Mouse (Mus musculus): ENCODE measurements around the gene Ccl11.

DNA sequence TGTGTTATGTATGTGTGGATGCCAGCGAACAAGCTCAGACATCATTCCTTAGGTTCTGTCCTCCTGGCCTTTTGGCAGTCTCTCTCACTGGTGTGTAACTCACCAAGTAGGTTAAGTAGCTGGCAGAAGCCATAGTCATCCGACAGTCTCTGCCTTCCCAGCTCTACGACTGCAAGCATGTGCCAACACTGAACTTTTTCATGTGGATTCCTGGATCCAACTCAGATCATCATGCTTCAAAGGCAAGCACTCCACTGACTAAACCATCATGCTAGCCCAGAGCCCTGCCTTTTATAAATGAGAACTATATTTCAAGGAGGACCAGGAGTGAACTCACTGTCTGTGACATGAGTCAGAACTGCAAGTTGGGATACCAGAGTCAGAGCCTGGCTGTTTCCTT is 16.1 kb downstream of the Ccl11 start:
- TF ChIP-seq CTCF (IDR thresholded peaks at IDR 0.05; ENCODE audit: insufficient read depth, low read length) (no peak), POLR2A (IDR thresholded peaks at IDR 0.05; ENCODE audit: borderline replicate concordance, extremely low read depth, low read depth, low read length) (no peak)

Data from lung, adult 2 months (tissue).